8 mouse cellular contexts compared by ENCODE assay signal in the genomic region with DNA sequence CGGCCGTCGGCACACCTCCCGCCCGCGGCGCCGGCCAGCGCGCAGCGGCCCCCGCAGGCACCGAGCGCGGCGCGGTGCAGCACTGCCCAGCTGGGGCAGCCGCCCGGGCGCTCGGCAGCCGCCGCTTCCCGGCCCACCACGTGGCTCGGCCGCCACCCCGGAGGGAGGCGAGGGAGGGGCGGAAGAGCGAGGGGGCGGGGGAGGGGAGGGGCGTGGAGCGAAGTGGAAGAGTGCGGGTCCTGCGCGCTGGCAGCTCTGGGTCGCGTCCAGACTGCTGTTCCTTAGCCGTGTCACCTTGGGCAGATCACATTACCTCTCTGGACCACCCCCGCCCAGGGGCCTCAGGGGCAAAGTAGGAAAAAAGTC. TPM values are rescaled to one million over a fixed set of nuclear protein-coding genes. Genes with fewer than 3 reads are reported as not detected.
DNase-seq lines count a peak whose midpoint lies in the region; ATAC-seq and TF ChIP-seq lines count a peak whose summit lies in the region.

Gene Nkain1, minus strand, starts transcription at position 126 of the 366 bp plus-strand sequence.

- peak within 1 kb of the TSS; percentile 8; the same call in 1 of the 2 replicates for H3K9ac ChIP-seq in intestine, postnatal 0 days (ENCODE audit: low read depth, low read length)
- peak within 1 kb of the TSS; percentile 86 for H3K9ac ChIP-seq in limb, embryonic 14.5 days (ENCODE audit: low read depth, low read length, severe bottlenecking)
- H3K9ac ChIP-seq in neural tube, embryonic 13.5 days = peak within 1 kb of the TSS; percentile 98

- H3K4me3 ChIP-seq in bone marrow macrophage, adult 2 months (ENCODE audit: insufficient read depth, low read length) = peak within 1 kb of the TSS; percentile 61
- peak within 1 kb of the TSS; percentile 57 for H3K4me3 ChIP-seq in intestine, postnatal 0 days (ENCODE audit: low read depth, low read length)
- peak within 1 kb of the TSS; percentile 79 for H3K4me3 ChIP-seq in limb, embryonic 14.5 days (replicated peaks; ENCODE audit: low read length)
- peak within 1 kb of the TSS; percentile 93 for H3K4me3 ChIP-seq in neural tube, embryonic 13.5 days

- peak in 1 of 2 experiments; percentile 42 for DNase-seq in left cerebral cortex, adult 18-20 months (ENCODE audit: low spot score in 2 of 2)
- DNase-seq in left cerebral cortex, adult 11 months (ENCODE audit: low spot score) = no peak
- DNase-seq in gastrocnemius, postnatal 10 days = no peak
- DNase-seq in limb, embryonic 14.5 days (ENCODE audit: low spot score) = no peak
- DNase-seq in B cell, adult 2 months = no peak

- H3K9me3 ChIP-seq in intestine, postnatal 0 days (ENCODE audit: control insufficient read depth) = no peaks in the 10 kb centered on the region
- no peaks in the 10 kb centered on the region for H3K9me3 ChIP-seq in limb, embryonic 14.5 days (ENCODE audit: control insufficient read depth, low read length)
- no peaks in the 10 kb centered on the region for H3K9me3 ChIP-seq in neural tube, embryonic 13.5 days

- peak within 1 kb of the TSS; percentile 99 for H3K4me2 ChIP-seq in intestine, postnatal 0 days (replicated peaks; ENCODE audit: low read depth)
- H3K4me2 ChIP-seq in limb, embryonic 14.5 days (replicated peaks; ENCODE audit: low read depth, low read length, severe bottlenecking) = peak within 1 kb of the TSS; percentile 95
- H3K4me2 ChIP-seq in neural tube, embryonic 13.5 days = peak within 1 kb of the TSS; percentile 82

- TF ChIP-seq CTCF in bone marrow macrophage, adult 2 months (IDR thresholded peaks at IDR 0.05; ENCODE audit: low read depth, low read length) = no peak
- no peak for TF ChIP-seq CTCF in intestine, postnatal 0 days (IDR thresholded peaks at IDR 0.05; ENCODE audit: low read depth)

- no peak within 1 kb of the TSS for H3K27ac ChIP-seq in bone marrow macrophage, adult 2 months (ENCODE audit: insufficient read depth, low read depth, low read length)
- H3K27ac ChIP-seq in intestine, postnatal 0 days (ENCODE audit: low read depth, low read length) = no peak within 1 kb of the TSS
- 0 out of 2 replicates have a peak within 1 kb of the TSS, but pooled peaks have one; percentile 26 for H3K27ac ChIP-seq in limb, embryonic 14.5 days (replicated peaks; ENCODE audit: low read depth, low read length)
- peak within 1 kb of the TSS; percentile 94 for H3K27ac ChIP-seq in neural tube, embryonic 13.5 days (replicated peaks)

- H3K36me3 ChIP-seq in intestine, postnatal 0 days (ENCODE audit: control insufficient read depth, insufficient read depth) = no peaks in the 10 kb centered on the region
- H3K36me3 ChIP-seq in limb, embryonic 14.5 days (ENCODE audit: control insufficient read depth, insufficient read depth, low read length) = no peaks in the 10 kb centered on the region
- H3K36me3 ChIP-seq in neural tube, embryonic 13.5 days = no peaks in the 10 kb centered on the region

- no peaks in the 10 kb centered on the region for H3K27me3 ChIP-seq in intestine, postnatal 0 days (replicated peaks; ENCODE audit: control insufficient read depth, insufficient read depth, low read length)
- no peaks in the 10 kb centered on the region for H3K27me3 ChIP-seq in limb, embryonic 14.5 days (ENCODE audit: control insufficient read depth, insufficient read depth, low read length)
- H3K27me3 ChIP-seq in neural tube, embryonic 13.5 days = peaks cover 2% of the 10 kb centered on the region; the same call in 1 of the 2 replicates

- ATAC-seq in intestine, postnatal 0 days = peak; percentile 39
- peak; percentile 81 for ATAC-seq in limb, embryonic 14.5 days (ENCODE audit: low FRiP score, low read depth)
- ATAC-seq in neural tube, embryonic 13.5 days (ENCODE audit: low read depth) = peak; percentile 70

- WGBS in intestine, postnatal 0 days = 1% methylated on average over 33 of the region's 41 CpGs
- under 1% methylated on average over 33 of the region's 41 CpGs for WGBS in limb, embryonic 14.5 days
- WGBS in neural tube, embryonic 13.5 days = 0% methylated on average over 11 of the region's 41 CpGs

- no peak for TF ChIP-seq POLR2A in bone marrow macrophage, adult 2 months (IDR thresholded peaks at IDR 0.05; ENCODE audit: borderline replicate concordance, low read depth, low read length)
- no peak for TF ChIP-seq POLR2A in limb, embryonic 14.5 days (IDR thresholded peaks at IDR 0.05; ENCODE audit: borderline replicate concordance, extremely low read depth, insufficient read depth, insufficient read length)

- peaks cover 20% of the 10 kb centered on the region for H3K4me1 ChIP-seq in bone marrow macrophage, adult 2 months (ENCODE audit: control insufficient read depth, insufficient read depth, low read length)
- no peaks in the 10 kb centered on the region for H3K4me1 ChIP-seq in intestine, postnatal 0 days (replicated peaks; ENCODE audit: control insufficient read depth, insufficient read depth, low read length)
- H3K4me1 ChIP-seq in limb, embryonic 14.5 days (ENCODE audit: control insufficient read depth, insufficient read depth, low read length) = peaks cover 10% of the 10 kb centered on the region
- H3K4me1 ChIP-seq in neural tube, embryonic 13.5 days (replicated peaks) = peaks cover 51% of the 10 kb centered on the region

RNA-seq across cellular contexts. Expression of gene Nkain1, which starts in this region (rescaled TPM):
- total RNA-seq in left cerebral cortex, adult 18-20 months (2021) = 10 to 100 TPM; 30.5 to 34.5 TPM
- 0.54 TPM in 1 of 2 replicates, not detected in the other for polyA plus RNA-seq in bone marrow macrophage, adult 2 months (2012; ENCODE audit: insufficient read depth, insufficient read length, missing spikeins)
- 10 to 100 TPM; 14.3 to 15.8 TPM for total RNA-seq in gastrocnemius, postnatal 10 days (2021)
- 0.09 and 0.20 TPM in 2 replicates for polyA plus RNA-seq in intestine, postnatal 0 days (2015; fragmentation: Nextera tagmentation; extraction: Ambion mirVana)
- polyA plus RNA-seq in limb, embryonic 14.5 days (2012; rRNA removed) = 33.5 and 50.3 TPM in 2 replicates
- polyA plus RNA-seq in limb, embryonic 14.5 days (2014; fragmentation: Nextera tagmentation; extraction: Ambion mirVana) = 3.4 and 4.5 TPM in 2 replicates
- polyA plus RNA-seq in neural tube, embryonic 13.5 days (2015; fragmentation: Nextera tagmentation; extraction: Ambion mirVana) = 10.6 and 11.8 TPM in 2 replicates

Comparison
In these comparisons a context has a peak if more than half of its experiments do, and no peak if none do; other contexts are left out.
1. Peak in ATAC-seq, H3K4me3 ChIP-seq, H3K9ac ChIP-seq and H3K4me2 ChIP-seq in intestine, postnatal 0 days; RNA of the gene not detected or under 1 TPM.
2. H3K27ac ChIP-seq: peak in limb, embryonic 14.5 days (single experiment) and neural tube, embryonic 13.5 days (single experiment); none in bone marrow macrophage, adult 2 months (single experiment) and intestine, postnatal 0 days (single experiment).
3. H3K9ac ChIP-seq: peak in every context shown above with its lines; median percentile 98 in neural tube, embryonic 13.5 days; 86 in limb, embryonic 14.5 days; 8 in intestine, postnatal 0 days.
4. Peak in every context shown above with its lines, with median percentiles within 50 percentile points of each other: H3K4me3 ChIP-seq, ATAC-seq and H3K4me2 ChIP-seq.